Mouse (Mus musculus) spleen, adult 2 months (tissue): ENCODE results near the gene Chrna10. TPM values are rescaled to one million over a fixed set of nuclear protein-coding genes. Genes with fewer than 3 reads are reported as not detected.

Experiments
- DNase-seq, 2 experiments: peaks; one replicate each; pipeline versions ENCODE4 v3.0.0 to v3.0.0-alpha.2; 2012 to 2021; ENCODE audit warnings: low spot score in 2 of 2, low read depth in 1 of 2
- H3K27ac ChIP-seq: fragments of 200-500 bp; 2 replicates; pipeline ENCODE4 v1.5.1; 2012; ENCODE audit warnings: low read length, inconsistent platforms; ENCODE audit not compliant: insufficient read depth
- H3K27me3 ChIP-seq: fragments of 200-500 bp; 2 replicates; pipeline ENCODE4 v1.6.1; 2012; ENCODE audit warnings: mild to moderate bottlenecking, moderate library complexity, low read length, inconsistent platforms; ENCODE audit not compliant: control insufficient read depth, insufficient read depth
- H3K36me3 ChIP-seq: fragments of 200-500 bp; 2 replicates; pipeline ENCODE4 v1.6.1; 2012; ENCODE audit warnings: mild to moderate bottlenecking, low read length, inconsistent platforms; ENCODE audit not compliant: control insufficient read depth, insufficient read depth
- H3K4me1 ChIP-seq: fragments of 200-500 bp; 2 replicates; pipeline ENCODE4 v1.6.1; 2011; ENCODE audit warnings: inconsistent platforms; ENCODE audit not compliant: control insufficient read depth, insufficient read depth, insufficient read length
- H3K4me3 ChIP-seq: fragments of 200-500 bp; 2 replicates; pipeline ENCODE4 v1.5.1; 2011; ENCODE audit warnings: mild to moderate bottlenecking, inconsistent platforms; ENCODE audit not compliant: insufficient read depth, insufficient read length; ENCODE audit errors: extremely low read depth
- CTCF ChIP-seq: fragments of 200-500 bp; IDR thresholded peaks from 2 replicates; pipeline ENCODE4 v1.5.1; 2011; ENCODE audit warnings: mild to moderate bottlenecking, inconsistent platforms; ENCODE audit not compliant: insufficient read depth, insufficient read length, insufficient replicate concordance; ENCODE audit errors: extremely low read depth
- POLR2A ChIP-seq: fragments of 200-500 bp; IDR thresholded peaks from 2 replicates; pipeline ENCODE4 v1.6.1; 2011; ENCODE audit warnings: low read depth, low read length, inconsistent platforms
- WGBS: fragments of 180-500 bp; shearing (Covaris S2); methylation state at CpG from one replicate; pipeline ENCODE4 v1.1.7; 2018; 5-methylcytosine and 5-hydroxymethylcytosine counted together
- polyA plus RNA-seq: library from polyadenylated mRNA; depleted of rRNA; stranded (reverse); fragments of >200 nt; gene quantifications from 2 replicates; pipeline ENCODE4 v1.2.3, GENCODE M21; 2012; rRNA removed

Gene Chrna10
- 0.04 and 0.18 TPM in 2 replicates for polyA plus RNA-seq

DNA sequence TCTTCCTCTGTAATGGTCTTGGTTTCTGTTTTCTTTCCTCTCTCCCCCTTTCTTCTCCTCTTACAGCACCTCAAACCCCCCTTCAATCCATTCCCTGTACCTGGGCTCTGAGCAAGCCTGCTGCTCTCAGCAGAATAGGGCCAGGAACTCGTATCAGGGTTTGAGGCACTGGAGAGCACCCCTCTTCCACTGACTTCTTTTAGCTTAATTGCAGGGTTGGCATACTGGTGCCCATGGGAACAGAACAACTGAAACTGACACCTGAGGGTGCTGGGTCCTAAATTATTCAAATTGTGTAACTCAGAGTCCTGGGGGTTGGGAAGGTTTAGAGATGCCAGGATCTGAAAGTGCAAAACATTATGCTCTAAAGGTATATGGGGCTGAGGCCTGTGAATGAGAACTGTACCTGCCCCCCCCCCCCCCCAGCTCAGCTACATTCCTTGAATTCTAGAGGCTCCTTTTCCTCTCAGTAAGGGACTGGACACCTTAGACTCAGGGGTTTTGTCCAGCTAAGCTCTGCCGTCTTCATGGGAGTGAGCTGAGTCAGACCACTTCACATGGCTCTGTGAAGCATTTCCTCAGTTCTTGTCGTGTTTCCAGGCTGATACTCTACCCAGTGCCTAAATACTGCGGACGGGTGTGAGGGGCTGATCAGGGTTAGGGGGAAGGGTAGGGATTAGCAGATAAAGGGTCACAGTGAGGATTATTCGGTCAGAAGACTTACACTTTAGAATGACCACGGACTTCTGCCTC, at the start of gene Chrna10:
Gene Chrna10 (minus strand): TSS at position 250 of the 753 bp plus-strand sequence.
- DNase-seq, result no peak
- Histone ChIP-seq H3K4me3 (no peak within 1 kb of the TSS), H3K36me3 (peaks cover 20% of the 10 kb centered on the region), H3K27me3 (no peaks in the 10 kb centered on the region), H3K4me1 (no peaks in the 10 kb centered on the region), H3K27ac (no peak within 1 kb of the TSS)
- WGBS, result 69% methylated on average over 7 of the region's 7 CpGs
- TF ChIP-seq POLR2A (no peak), CTCF (no peak)

- Histone ChIP-seq H3K27me3 (no peaks in the 10 kb centered on the region), H3K4me3 (no peak overlapping the region), H3K36me3 (peaks cover 24% of the 10 kb centered on the region), H3K4me1 (no peaks in the 10 kb centered on the region), H3K27ac (no peak overlapping the region)
- TF ChIP-seq CTCF, result no peak
- TF ChIP-seq POLR2A, result no peak
- no peak for DNase-seq
- WGBS, result 86% methylated on average over 5 of the region's 5 CpGs
These were observed 37.1 kb upstream of the Chrna10 start for GRCm38 (mm10) chr7:102153691-102154090.

DNA sequence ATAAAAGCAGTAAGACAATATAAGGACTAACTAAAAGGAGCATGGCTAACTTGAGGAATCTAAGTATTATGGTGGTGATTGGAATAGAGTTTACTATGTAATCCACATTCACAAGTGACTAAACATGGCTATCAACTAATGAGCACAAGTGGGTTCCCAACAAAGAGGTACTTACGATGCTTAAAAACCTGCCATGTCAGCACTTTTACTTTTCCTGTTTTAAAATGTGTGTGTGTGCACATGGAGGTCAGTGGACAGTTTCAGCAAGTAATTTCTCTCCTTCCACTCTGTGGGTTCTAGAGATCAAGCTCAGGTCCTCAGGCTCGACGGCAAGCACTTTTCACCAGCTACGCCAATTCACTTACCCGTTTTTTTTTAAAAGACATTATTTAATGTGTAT, 21.3 kb upstream of the Chrna10 start:
- no peak for DNase-seq
- peaks cover 27% of the 10 kb centered on the region for H3K36me3 ChIP-seq
- 98% methylated on average over 5 of the region's 5 CpGs for whole genome bisulfite sequencing

DNA sequence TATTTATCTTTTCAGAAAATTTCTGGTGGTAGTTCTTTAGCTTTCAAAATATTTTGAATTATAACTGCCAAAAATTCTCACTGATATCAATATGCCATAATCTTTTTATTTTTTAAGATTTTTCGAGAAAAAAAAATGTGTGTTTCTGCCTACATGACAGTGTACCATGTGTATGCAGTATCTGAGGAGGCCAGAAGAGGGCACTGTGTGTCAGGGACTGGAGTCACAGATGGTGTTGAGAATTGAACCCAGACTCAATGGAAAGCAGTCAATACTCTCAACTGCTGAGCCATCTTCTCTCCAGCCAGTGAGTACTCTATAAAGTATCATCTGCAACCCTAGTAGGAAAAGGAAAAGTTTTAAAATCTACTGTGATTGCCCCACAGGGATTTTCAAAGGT, 20.8 kb upstream of the Chrna10 start:
- peak in 1 of 2 experiments; percentile 30 for DNase-seq
- Histone ChIP-seq H3K27ac (no peak overlapping the region), H3K36me3 (peaks cover 30% of the 10 kb centered on the region), H3K4me3 (no peak overlapping the region), H3K4me1 (no peaks in the 10 kb centered on the region), H3K27me3 (no peaks in the 10 kb centered on the region)
- WGBS, result 92% methylated on average over 1 of the region's 1 CpGs
- no peak for TF ChIP-seq POLR2A
- peak; percentile 20; the same call in 1 of the 2 replicates for TF ChIP-seq CTCF

More for the DNA sequence above, 21.3 kb upstream of the Chrna10 start:
- no peak overlapping the region for H3K27ac ChIP-seq
- H3K4me1 ChIP-seq, result no peaks in the 10 kb centered on the region
- no peaks in the 10 kb centered on the region for H3K27me3 ChIP-seq
- H3K4me3 ChIP-seq, result no peak overlapping the region
- TF ChIP-seq POLR2A (no peak), CTCF (no peak)

- WGBS, result 92% methylated on average over 4 of the region's 4 CpGs
- Histone ChIP-seq H3K4me3 (no peak overlapping the region), H3K36me3 (peaks cover 43% of the 10 kb centered on the region), H3K27me3 (no peaks in the 10 kb centered on the region), H3K27ac (no peak overlapping the region), H3K4me1 (no peaks in the 10 kb centered on the region)
- TF ChIP-seq POLR2A, result no peak
- TF ChIP-seq CTCF, result no peak
- DNase-seq, result no peak
These were observed 15.8 kb upstream of the Chrna10 start for GRCm38 (mm10) chr7:102132395-102132794.

- Histone ChIP-seq H3K4me3 (no peak overlapping the region), H3K27ac (no peak overlapping the region), H3K4me1 (no peaks in the 10 kb centered on the region), H3K36me3 (peaks cover 54% of the 10 kb centered on the region), H3K27me3 (no peaks in the 10 kb centered on the region)
- TF ChIP-seq POLR2A (no peak), CTCF (no peak)
- no peak for DNase-seq
- 95% methylated on average over 10 of the region's 10 CpGs for WGBS
These were observed 3.7 kb upstream of the Chrna10 start for GRCm38 (mm10) chr7:102120326-102120725.

- no peaks in the 10 kb centered on the region for H3K27me3 ChIP-seq
- no peak for DNase-seq
- no peak for TF ChIP-seq POLR2A
- no peak for TF ChIP-seq CTCF
- no peak overlapping the region for H3K27ac ChIP-seq
- 76% methylated on average over 6 of the region's 6 CpGs for WGBS
- no peaks in the 10 kb centered on the region for H3K4me1 ChIP-seq
- H3K4me3 ChIP-seq, result no peak overlapping the region
- peaks cover 26% of the 10 kb centered on the region for H3K36me3 ChIP-seq
These were observed 754 bp upstream of the Chrna10 start for GRCm38 (mm10) chr7:102117382-102117781.
